Mouse (Mus musculus) gastrocnemius, adult 8-10 months (tissue): ENCODE measurements around the gene Nlgn1. TPM values are rescaled to one million over a fixed set of nuclear protein-coding genes. Genes with fewer than 3 reads are reported as not detected.

Experiments used
- DNase-seq, 2 experiments: peaks; one replicate each; pipeline ENCODE4 v3.0.0; 2022; ENCODE audit warnings: low spot score in 2 of 2
- total RNA-seq, 4 experiments: library from RNA; stranded (reverse); gene quantifications; 2 replicates each; pipeline ENCODE4 v1.2.4; 2022

Gene Nlgn1
- total RNA-seq, 4 experiments from 2014 or later, result 0.07 to 0.12 TPM; not detected in 2

DNA sequence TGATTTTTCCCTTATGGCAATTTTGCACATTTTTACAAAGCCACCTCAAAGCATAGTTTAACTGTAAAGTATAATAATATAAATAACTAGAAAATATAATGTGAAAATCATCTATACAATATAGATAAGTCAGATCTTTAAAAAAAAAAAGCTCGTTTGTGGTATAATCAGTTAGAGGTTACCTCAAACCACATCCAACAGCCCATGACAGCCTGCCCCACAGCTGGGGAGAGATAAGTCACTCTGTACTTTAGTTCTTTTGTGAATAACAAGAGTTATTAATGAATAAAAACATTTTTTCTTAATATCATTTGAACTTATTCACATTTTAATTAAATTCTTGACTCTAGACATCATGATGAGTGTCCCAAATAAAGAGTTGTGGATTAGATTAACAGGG lies 130.8 kb downstream of the Nlgn1 start:
- no peak for DNase-seq

DNA sequence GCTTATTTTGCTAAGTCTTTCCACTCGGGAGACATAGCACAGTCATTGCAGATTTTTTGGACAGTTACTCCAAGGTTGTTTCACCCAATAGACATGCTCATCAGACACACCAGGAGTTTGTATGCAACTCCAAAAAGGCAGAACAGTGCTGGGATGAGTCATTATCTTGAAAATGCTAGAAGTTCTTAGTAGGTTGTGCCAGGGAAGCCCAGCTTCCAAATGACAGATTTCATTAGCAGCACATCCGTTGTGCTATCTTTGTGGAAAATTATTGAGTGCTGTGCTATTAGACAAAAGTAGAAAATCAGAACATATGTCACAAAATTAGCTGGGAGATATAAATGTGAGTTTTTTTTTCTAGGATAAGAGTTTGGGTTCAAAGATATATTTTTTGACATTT lies 137.3 kb downstream of the Nlgn1 start:
- no peak for DNase-seq

DNA sequence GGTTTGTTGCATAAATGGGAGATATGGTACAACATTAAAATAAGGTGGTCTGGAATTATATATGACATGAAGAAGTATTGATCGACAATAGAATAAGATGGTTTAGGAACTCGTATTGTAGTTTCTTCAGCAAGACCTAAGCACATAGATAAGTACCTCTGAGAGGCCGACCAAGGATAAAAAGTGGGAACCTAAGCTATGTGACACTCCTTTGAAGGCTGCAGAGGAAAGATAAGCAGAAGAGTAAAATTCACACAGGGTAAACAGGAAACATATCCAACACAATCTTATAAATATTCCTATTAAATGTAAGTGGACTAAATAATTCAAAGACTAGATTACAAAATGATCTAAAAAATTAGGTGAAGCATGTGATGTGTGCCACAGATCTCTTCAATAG lies 151.2 kb downstream of the Nlgn1 start:
- no peak for DNase-seq

DNA sequence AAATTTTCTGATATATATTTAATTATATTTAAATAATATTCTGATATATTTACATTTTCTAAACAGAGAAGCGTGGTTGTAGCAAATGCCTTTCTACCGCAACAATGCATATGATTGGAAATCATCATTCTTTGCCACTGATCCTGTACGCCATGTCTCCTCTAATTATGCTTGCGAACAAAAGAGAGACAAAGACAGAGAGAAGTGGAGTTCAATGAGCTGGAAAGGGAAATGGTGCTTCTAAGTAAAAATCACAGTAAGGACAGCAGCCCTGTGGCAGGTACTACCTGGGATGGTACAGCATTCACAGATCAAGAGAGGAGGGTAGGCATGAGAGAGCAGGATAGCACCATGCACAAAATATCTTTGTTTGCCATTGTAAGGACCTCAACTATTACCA lies 156.9 kb downstream of the Nlgn1 start:
- no peak for DNase-seq

DNA sequence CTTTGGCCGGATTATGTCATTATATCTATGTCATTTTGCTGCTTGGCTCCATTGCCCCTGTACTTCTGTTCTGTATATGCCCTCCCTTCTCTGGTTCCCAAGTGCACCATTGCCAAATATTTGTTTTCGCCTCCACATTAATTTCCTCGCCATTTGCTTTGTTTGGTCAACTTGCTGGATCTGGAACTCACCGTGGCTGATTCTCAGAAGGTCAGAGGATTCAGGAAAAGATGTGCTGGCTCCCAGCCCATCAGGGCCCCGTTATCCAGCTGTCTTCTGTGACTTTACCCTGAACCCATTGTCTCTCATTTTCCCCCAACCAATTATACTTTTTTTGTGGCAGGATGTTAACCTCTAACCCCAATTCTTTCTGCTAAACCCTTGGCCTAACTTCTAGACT lies 158.0 kb downstream of the Nlgn1 start:
- DNase-seq, result no peak

DNA sequence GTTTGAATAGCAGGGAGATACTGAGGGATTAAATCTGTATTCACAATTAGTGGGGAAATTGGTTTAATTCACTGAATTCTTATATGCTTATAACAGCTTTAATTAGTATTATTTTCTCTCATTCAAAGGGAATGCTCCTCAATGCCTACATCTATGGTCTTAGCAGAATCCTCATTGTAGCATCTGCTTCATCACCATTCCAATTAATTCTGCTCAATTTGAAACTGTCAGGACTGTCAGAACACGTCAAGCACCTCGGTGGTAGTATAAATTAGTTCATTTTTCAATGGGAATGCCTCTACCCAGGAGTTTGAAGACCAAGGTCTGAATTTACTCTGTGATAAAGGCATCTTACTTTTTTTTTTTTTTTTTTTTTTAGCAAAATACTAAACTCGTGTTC lies 158.6 kb downstream of the Nlgn1 start:
- DNase-seq, result no peak

DNA sequence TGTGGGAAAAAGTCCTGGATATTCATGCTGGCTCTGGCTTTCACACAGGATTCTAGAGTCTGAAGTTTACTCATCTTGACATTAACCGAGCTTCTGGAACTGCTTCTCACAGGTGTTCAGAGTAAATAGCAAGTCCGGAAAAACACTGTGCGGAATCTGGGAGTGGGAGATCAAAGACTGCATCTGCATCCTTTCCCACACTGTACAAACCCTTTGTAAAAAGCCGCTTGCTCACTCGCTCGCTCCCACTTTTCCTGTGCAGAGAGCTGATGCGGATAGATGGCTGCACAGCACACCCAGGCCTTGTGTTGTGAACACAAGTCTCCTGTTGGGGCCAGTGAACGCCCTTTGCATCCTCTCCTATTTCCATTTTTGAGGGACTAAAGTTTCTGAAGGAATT lies 165.5 kb downstream of the Nlgn1 start:
- DNase-seq, result no peak

DNA sequence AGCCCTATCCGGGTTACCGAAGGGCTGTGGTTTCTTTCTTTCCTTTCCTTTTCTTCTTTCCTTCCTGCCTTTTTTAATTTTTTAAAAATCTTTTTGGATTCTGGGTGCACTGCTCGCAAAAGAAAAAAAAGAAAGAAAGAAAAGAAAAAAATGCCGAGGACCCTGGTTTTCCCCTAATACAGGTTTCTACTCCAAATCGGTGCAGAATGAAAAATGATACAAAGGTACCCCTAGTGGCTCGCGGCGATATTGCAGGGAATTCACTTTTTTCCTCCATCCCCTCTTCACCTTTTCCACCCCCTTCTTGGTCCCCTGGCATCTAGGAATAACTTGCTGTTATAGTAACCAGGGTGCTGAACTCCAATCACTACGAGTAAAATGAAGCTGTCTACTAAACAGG lies 178.5 kb downstream of the Nlgn1 start:
- no peak for DNase-seq

DNA sequence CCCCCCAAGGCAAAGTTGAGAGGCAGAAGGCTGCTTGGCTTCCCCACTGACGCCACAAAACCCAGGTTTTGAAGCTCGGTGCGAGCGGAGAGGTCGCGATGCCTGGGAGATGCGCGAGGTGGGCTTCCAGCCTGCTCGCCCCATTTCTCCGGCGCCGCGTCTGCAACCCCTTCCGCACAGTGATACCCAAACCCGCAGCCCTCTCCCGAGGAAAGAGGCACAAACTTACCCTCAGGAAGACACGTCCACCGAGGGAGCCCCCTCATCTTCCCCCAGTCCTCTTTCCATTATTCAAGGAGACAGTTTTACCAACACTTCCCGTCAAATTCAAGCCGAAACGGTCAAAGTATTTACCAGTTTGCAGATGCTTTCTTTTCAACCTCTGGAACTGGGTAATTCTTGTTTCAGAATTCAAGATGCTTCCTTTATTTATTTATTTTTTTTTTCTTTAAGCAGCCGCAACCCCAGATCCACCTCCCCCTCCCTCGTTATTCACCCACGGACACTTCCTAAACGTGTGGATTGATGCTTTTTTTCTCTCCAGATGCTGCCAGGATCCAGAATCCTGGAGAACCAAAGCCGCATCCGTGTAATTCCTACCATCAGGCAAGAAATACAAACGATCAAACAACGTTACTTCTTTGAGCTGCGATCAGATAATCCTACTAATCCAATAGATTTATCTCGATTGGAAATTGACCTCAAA lies 179.1 kb downstream of the Nlgn1 start:
- no peak for DNase-seq

DNA sequence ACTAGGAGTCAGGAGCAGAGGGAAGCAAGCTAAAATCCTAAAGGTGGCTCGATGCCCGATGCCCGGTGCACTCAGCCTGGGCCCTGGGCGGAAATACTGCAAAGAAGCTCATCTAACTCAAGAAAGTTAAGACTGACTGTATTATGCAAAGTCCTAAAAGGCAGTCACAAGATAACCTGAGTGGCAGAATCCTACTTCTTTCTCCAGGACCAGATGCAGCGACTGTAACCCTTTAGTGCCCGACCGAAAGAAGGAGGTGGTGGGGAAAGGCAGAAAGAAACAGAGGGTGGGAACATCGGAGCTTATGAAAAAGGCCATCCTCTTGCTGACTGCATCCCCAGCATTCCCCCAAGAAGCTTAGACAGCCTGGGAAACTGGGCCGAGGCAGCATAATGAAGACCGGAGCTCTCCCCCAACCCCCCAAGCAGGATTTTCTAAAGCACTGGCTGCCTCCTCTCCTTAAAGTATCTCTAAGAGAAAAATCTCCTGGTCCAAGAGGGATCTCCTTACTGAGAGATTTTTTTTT lies 179.7 kb downstream of the Nlgn1 start:
- no peak for DNase-seq

DNA sequence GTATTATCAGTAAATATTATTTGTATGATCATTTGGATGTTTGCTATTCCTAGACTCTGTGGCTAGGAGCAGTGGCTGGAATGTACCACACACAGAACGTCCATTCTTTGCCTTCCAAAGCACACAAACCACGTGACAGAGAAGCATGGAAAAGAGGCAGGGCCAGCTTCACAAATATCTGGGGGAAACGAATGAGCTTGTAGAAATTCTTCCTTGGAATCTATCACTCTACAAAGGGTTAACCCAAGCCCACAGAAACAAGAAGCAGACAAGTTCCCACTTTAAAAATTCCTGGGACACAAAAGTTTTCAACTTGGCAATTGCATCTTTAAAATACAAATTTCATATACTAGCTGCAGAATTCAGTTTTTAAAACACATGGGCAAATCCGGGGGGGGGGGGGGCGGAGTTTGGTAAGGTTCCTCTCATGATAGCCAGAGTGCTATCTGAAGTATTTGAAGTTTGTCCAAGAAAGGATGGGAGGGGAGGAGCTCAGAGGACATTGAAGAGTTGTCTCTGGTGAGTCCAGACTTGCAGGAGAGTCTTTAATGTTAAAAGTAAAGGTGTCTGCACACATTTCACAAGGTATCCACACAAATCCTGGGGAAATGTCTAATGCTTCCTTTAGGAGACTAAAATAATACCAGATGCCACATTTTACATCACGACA lies 180.8 kb downstream of the Nlgn1 start:
- no peak for DNase-seq

DNA sequence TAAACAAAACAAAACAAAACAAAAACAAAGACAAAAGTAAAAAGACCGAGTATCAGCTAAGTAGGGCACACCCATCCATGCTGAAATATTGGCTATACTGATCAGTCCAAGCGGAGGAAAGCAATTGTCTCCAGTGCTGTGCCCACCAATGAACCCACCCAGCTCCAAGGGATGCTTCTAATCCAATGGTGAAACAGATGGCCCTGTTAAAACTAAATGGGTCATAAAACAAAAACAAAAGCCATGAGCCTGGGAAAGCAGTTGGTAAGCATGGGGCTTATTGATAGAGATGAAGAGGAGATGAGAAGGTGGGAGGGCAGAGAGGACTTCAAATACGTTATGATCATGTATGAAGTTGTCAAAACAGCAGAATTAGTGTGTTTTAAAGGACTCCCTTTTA lies 186.1 kb downstream of the Nlgn1 start:
- no peak for DNase-seq

DNA sequence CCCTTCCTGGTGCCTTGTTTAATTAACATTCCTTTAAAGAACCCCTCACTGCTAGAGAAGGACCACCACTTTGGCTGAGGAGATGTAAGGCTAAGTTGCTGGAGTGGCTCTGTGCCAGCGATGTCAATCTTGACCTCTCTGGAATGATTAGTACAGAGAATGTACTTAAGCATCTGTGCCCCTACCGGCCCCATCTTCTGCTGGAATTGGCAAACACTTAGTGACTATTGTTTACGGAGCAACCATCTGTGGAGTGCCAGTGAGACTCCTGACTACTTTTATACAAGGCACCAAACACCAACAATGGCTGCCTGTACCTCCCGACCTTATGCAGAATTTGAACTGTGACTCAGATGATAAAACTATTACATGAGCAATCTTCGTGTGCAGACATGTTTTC lies 186.8 kb downstream of the Nlgn1 start:
- DNase-seq, result no peak

DNA sequence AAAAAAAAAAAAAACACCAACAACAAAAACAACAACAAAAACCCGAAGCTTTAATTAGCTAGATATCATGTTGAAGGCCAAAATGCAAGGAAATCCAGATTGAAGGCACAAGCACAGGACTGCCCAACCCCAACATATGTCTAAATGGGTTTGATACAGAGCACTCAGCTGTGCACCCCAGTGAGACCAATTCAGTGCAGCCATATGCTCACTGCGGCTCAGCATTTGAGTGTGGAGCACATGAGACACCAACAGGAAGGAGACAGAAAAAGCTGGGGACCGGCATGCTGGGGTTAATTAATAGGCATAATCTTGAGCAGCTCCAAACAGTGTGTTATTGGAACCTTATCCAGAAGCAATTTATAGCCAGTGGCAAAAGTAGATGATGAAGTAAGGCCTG lies 190.7 kb downstream of the Nlgn1 start:
- DNase-seq, result no peak

DNA sequence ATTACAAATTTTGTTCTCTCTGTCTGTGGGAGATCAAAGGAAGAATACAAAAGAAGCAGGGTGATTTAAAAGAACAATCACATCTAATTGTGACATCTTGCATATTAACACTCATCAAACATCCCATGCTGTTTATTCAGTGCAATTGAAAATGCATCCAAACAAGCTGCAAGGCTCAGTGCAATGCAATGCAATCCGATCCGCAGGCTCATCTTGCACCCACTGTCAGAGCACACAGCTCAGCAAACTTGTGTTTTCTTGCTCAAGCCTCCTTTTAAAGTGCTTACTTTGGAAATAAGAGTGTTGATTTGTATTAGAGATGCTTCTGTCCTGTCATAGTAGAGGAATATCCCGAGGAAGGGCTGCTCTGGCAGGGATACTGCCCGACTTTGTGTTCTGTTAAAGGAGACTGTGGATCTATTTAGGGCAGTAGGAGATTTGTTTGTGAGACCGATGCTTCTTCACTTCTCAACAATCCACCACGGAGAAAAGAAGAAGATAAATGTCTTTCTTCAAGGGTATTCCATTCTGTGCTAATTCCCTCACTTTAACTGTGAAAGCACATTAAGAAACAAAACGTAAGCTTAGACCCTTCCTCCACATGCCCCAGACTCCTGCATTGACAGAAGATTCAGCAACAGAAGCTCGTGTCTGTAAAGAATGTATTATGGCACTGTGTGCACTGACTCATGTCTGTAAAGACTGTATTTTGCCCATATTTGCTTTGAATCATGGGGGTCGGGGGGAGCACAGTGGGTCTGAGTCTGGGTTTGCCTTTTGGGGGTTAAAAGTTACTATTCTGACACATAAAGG lies 197.2 kb downstream of the Nlgn1 start:
- DNase-seq, result no peak

DNA sequence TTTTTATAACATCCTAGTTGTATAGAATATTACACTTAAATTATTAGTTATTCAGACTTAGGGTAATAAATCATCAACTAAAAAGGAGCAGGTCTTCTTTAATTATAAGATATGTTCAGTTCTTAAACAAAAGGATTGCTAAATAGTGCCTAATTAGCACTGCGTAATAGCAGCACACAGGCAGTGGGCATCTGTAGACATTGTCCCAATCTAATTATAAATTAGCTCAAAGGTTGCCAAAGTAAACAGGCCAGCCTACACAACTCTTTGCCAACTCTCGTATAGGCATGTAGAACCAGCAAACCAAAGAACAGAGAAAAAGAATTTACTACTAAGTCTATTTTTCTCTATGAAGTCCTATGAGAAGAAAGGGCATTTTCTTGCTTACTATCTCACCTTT lies 201.3 kb downstream of the Nlgn1 start:
- DNase-seq, result no peak

DNA sequence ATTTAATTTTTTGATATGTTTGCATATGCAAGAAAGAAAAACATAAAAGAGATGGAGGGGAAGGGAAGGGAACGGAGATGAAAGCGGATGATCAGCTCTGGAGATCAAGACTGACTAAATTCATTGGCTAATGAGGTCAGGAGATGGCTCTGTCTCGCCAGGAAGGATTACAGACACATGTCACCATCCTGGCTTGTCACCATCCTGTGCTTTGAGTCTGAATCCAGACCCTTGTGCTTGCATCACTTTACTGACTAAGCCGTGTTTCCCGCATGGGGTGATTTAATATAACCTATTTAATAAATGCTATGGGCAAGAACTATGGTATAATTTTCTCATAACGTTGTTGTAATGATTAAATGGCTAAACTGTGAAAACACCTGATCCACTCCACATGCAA lies 202.8 kb downstream of the Nlgn1 start:
- no peak for DNase-seq

DNA sequence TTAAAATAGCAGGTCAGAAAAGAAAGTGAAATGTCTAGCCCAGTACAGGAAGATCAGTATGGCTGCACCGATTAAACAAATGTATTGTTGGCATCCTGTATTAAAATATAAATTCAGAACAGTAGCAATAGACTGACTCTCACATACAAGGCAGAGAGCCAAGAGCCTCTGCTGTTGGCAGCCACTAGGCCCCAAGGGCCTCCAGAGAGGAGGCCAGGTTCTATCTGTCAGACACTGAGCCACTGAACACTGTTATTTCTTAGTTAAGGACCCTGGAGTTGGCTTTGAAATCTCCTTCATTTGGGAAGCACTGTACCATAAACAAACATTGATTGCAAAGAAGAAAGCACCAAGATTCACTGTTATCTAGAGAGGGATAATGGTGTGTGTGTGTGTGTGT lies 215.2 kb downstream of the Nlgn1 start:
- DNase-seq, result no peak

DNA sequence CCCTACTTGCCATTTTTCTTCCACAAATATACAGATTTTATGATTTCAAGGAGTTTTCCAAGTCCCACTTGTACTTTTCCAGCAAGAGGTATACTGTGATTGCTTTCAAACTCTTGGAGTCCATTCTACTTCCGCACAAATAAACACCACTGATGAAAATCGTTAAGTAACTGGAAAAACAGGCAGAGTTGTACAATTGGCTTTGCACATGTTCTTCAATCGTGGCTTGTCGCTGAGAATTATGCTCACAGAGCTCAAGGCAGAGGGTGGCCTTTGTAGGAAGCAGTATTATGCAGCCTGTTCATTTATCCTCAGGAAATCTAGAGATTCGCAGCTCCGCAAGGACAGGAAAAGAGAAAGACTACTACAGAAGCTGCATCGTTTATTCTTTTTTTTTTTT lies 225.9 kb downstream of the Nlgn1 start:
- no peak for DNase-seq

DNA sequence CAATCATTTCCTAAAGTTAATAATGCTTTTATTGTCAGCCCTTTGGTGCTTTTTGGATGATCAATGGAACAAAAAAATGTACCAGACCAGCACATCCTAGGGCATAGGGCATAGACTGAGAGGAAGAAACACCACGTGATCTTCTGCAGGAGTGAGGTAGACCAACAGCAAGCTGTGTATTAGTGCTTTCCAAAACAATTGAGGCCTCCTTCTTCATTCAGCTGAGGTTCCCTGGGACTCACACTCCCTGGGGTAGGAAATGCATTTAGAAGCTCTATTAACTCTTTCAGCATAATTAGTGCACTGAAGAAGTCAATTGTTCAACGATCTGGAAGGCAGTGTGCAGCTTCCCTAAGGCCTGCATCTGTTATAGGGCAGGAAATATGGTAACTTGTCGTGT lies 226.7 kb downstream of the Nlgn1 start:
- no peak for DNase-seq

DNA sequence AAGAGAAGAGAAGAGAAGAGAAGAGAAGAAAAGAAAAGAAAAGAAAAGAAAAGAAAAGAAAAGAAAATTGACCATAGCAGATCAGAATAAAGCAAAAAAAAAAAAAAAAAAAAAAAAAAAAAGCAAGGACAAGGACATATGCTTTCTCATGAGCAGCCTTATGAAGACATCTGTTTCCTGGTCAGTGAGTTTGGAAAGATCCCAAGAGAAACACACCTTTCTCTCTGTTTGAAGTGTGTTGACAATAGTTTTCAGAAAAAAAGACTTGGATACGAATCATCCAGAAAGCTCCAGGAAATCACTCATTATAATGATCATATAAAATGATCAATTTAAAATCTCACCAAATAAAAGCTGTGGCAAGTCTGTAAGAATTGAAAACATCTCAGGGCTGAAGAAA lies 230.0 kb downstream of the Nlgn1 start:
- no peak for DNase-seq

DNA sequence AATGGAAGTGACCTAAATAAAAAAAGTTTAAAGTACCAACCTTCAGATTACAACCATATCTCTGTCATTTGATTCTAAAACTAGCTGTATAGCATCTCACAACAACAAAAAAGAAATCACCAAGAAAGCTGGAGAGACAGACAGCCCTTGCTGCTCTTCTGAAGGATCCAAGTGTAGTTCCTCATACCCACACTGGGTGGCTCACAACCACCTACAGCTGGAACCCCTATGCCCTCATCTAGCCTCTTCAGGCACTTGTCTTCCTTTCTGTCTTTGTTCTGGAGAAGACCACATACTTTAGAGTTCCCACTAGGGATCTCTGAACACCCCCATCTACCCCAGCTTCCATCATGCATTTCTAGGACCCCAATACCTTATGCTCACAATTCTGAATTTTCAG lies 236.7 kb downstream of the Nlgn1 start:
- DNase-seq, result no peak
